8 mouse cellular contexts compared by ENCODE assay signal in genomic region chr5:124529191-124529651, GRCm38 (mm10). TPM values are rescaled to one million over a fixed set of nuclear protein-coding genes. Genes with fewer than 3 reads are reported as not detected.
DNase-seq lines count a peak whose midpoint lies in the region; ATAC-seq and TF ChIP-seq lines count a peak whose summit lies in the region.

No protein-coding gene starts in this region.

- peak overlapping the region; percentile 70 for H3K4me2 ChIP-seq in hindbrain, postnatal 0 days (ENCODE audit: low read depth, low read length)
- H3K4me2 ChIP-seq in lung, embryonic 14.5 days = peak overlapping the region; percentile 90

- 45% methylated on average over 8 of the region's 8 CpGs for WGBS in forebrain, embryonic 10.5 days
- WGBS in hindbrain, postnatal 0 days = 31% methylated on average over 8 of the region's 8 CpGs
- WGBS in lung, embryonic 14.5 days = 17% methylated on average over 8 of the region's 8 CpGs
- WGBS in cerebellum, adult 2 months = 45% methylated on average over 8 of the region's 8 CpGs

- no peaks in the 10 kb centered on the region for H3K9me3 ChIP-seq in forebrain, embryonic 10.5 days
- H3K9me3 ChIP-seq in hindbrain, postnatal 0 days (ENCODE audit: low read length) = no peaks in the 10 kb centered on the region
- no peaks in the 10 kb centered on the region for H3K9me3 ChIP-seq in lung, embryonic 14.5 days (ENCODE audit: low read depth, low read length)

- peak; percentile 23 to 55 for DNase-seq in adrenal gland, postnatal 36 days
- no peak for DNase-seq in forebrain, embryonic 10.5 days (ENCODE audit: extremely low spot score, low spot score)
- no peak for DNase-seq in hindbrain, postnatal 0 days (ENCODE audit: low spot score)
- peak; percentile 40 for DNase-seq in lung, embryonic 14.5 days
- no peak for DNase-seq in cerebellum, adult 2 months
- DNase-seq in thymus, postnatal 14 days = no peak
- DNase-seq in cerebellum, postnatal 10 days = no peak

- H3K9ac ChIP-seq in hindbrain, postnatal 0 days (replicated peaks; ENCODE audit: low read length) = no peak overlapping the region
- H3K9ac ChIP-seq in lung, embryonic 14.5 days = peak overlapping the region; percentile 24; the same call in 1 of the 2 replicates

- TF ChIP-seq POLR2A in cerebellum, adult 2 months (IDR thresholded peaks at IDR 0.05; ENCODE audit: borderline replicate concordance, insufficient read depth, low read length) = no peak

- TF ChIP-seq CTCF in hindbrain, postnatal 0 days (IDR thresholded peaks at IDR 0.05; ENCODE audit: low read depth) = no peak
- TF ChIP-seq CTCF in lung, embryonic 14.5 days (IDR thresholded peaks at IDR 0.05; ENCODE audit: low read depth) = no peak
- TF ChIP-seq CTCF in cerebellum, adult 2 months (IDR thresholded peaks at IDR 0.05; ENCODE audit: borderline replicate concordance, insufficient read depth, low read depth, low read length) = no peak

- peak overlapping the region; percentile 58 for H3K27ac ChIP-seq in forebrain, embryonic 10.5 days
- H3K27ac ChIP-seq in hindbrain, postnatal 0 days = peak overlapping the region; percentile 46; the same call in 1 of the 2 replicates
- H3K27ac ChIP-seq in lung, embryonic 14.5 days (ENCODE audit: low read depth) = peak overlapping the region; percentile 66; the same call in 1 of the 2 replicates
- no peak overlapping the region for H3K27ac ChIP-seq in cerebellum, adult 2 months (ENCODE audit: insufficient read depth, low read length)

- peaks cover 35% of the 10 kb centered on the region for H3K36me3 ChIP-seq in forebrain, embryonic 10.5 days (replicated peaks)
- no peaks in the 10 kb centered on the region for H3K36me3 ChIP-seq in hindbrain, postnatal 0 days (ENCODE audit: insufficient read depth, low read length)
- H3K36me3 ChIP-seq in lung, embryonic 14.5 days (ENCODE audit: insufficient read depth) = no peaks in the 10 kb centered on the region

- no peak for ATAC-seq in hindbrain, postnatal 0 days
- no peak for ATAC-seq in lung, embryonic 14.5 days (ENCODE audit: insufficient read depth)
- no peak for ATAC-seq in megakaryocyte-erythroid progenitor cell, adult 5-6 weeks (replicated peaks; ENCODE audit: low FRiP score, low TSS enrichment, poor library complexity, severe bottlenecking)

- peak overlapping the region; percentile 89 for H3K4me3 ChIP-seq in forebrain, embryonic 10.5 days
- 0 out of 2 replicates have a peak overlapping the region, but pooled peaks have one; percentile 2 for H3K4me3 ChIP-seq in hindbrain, postnatal 0 days (ENCODE audit: low read length)
- H3K4me3 ChIP-seq in lung, embryonic 14.5 days (ENCODE audit: low read depth, low read length) = peak overlapping the region; percentile 76
- H3K4me3 ChIP-seq in cerebellum, adult 2 months (replicated peaks; ENCODE audit: insufficient read depth, low read depth, low read length) = no peak overlapping the region

- no peaks in the 10 kb centered on the region for H3K27me3 ChIP-seq in forebrain, embryonic 10.5 days (ENCODE audit: poor library complexity, severe bottlenecking)
- no peaks in the 10 kb centered on the region for H3K27me3 ChIP-seq in hindbrain, postnatal 0 days (ENCODE audit: insufficient read depth, low read length)
- H3K27me3 ChIP-seq in lung, embryonic 14.5 days (ENCODE audit: insufficient read depth, low read length) = no peaks in the 10 kb centered on the region
- no peaks in the 10 kb centered on the region for H3K27me3 ChIP-seq in cerebellum, adult 2 months (ENCODE audit: control insufficient read depth, insufficient read depth, low read length)

- H3K4me1 ChIP-seq in forebrain, embryonic 10.5 days = peaks cover 50% of the 10 kb centered on the region
- H3K4me1 ChIP-seq in hindbrain, postnatal 0 days (ENCODE audit: insufficient read depth, low read length) = peaks cover 4% of the 10 kb centered on the region
- peaks cover 10% of the 10 kb centered on the region; the same call in 1 of the 2 replicates for H3K4me1 ChIP-seq in lung, embryonic 14.5 days (ENCODE audit: insufficient read depth)
- no peaks in the 10 kb centered on the region for H3K4me1 ChIP-seq in cerebellum, adult 2 months (ENCODE audit: control insufficient read depth, insufficient read depth, low read length)

RNA-seq across cellular contexts. Expression of gene Rilpl1, which starts 2.0 kb away (rescaled TPM):
- total RNA-seq in adrenal gland, postnatal 36 days (2021) = 10 to 100 TPM; 16.2 to 17.4 TPM
- 18.1 and 23.4 TPM in 2 replicates for polyA plus RNA-seq in forebrain, embryonic 10.5 days (2016; fragmentation: Nextera tagmentation; extraction: Ambion mirVana)
- 10.4 and 12.4 TPM in 2 replicates for total RNA-seq in hindbrain, postnatal 0 days (2014; rRNA removed)
- polyA plus RNA-seq in hindbrain, postnatal 0 days (2015; fragmentation: Nextera tagmentation; extraction: Ambion mirVana) = 13.3 and 13.5 TPM in 2 replicates
- 20.3 and 21.1 TPM in 2 replicates for polyA plus RNA-seq in lung, embryonic 14.5 days (2014; fragmentation: Nextera tagmentation; extraction: Ambion mirVana)
- 20.2 and 22.7 TPM in 2 replicates for polyA plus RNA-seq in cerebellum, adult 2 months (2012; rRNA removed)
- total RNA-seq in megakaryocyte-erythroid progenitor cell, adult 5-6 weeks (2014; fragmentation: Nextera tagmentation) = 2.4 TPM in 1 of 2 replicates, not detected in the other
- 2.2 and 6.6 TPM in 2 replicates for total RNA-seq in megakaryocyte-erythroid progenitor cell, adult 5-6 weeks (2017)

RNA-seq across cellular contexts. Expression of gene Tmed2, which starts 11.3 kb away (rescaled TPM):
- total RNA-seq in adrenal gland, postnatal 36 days (2021) = 100 to 1,000 TPM; 226 to 241 TPM
- polyA plus RNA-seq in forebrain, embryonic 10.5 days (2016; fragmentation: Nextera tagmentation; extraction: Ambion mirVana) = 474 and 480 TPM in 2 replicates
- total RNA-seq in hindbrain, postnatal 0 days (2014; rRNA removed) = 206 and 219 TPM in 2 replicates
- 329 and 332 TPM in 2 replicates for polyA plus RNA-seq in hindbrain, postnatal 0 days (2015; fragmentation: Nextera tagmentation; extraction: Ambion mirVana)
- polyA plus RNA-seq in lung, embryonic 14.5 days (2014; fragmentation: Nextera tagmentation; extraction: Ambion mirVana) = 588 and 646 TPM in 2 replicates
- 120 and 124 TPM in 2 replicates for polyA plus RNA-seq in cerebellum, adult 2 months (2012; rRNA removed)
- 300 and 349 TPM in 2 replicates for total RNA-seq in megakaryocyte-erythroid progenitor cell, adult 5-6 weeks (2014; fragmentation: Nextera tagmentation)
- 809 and 870 TPM in 2 replicates for total RNA-seq in megakaryocyte-erythroid progenitor cell, adult 5-6 weeks (2017)

RNA-seq across cellular contexts. Expression of gene Ddx55, which starts 23.4 kb away (rescaled TPM):
- total RNA-seq in adrenal gland, postnatal 36 days (2021) = 10 to 100 TPM; 11.8 to 13.2 TPM
- polyA plus RNA-seq in forebrain, embryonic 10.5 days (2016; fragmentation: Nextera tagmentation; extraction: Ambion mirVana) = 18.1 and 21.7 TPM in 2 replicates
- total RNA-seq in hindbrain, postnatal 0 days (2014; rRNA removed) = 14.7 and 15.5 TPM in 2 replicates
- polyA plus RNA-seq in hindbrain, postnatal 0 days (2015; fragmentation: Nextera tagmentation; extraction: Ambion mirVana) = 22.1 and 22.9 TPM in 2 replicates
- 12.7 and 14.1 TPM in 2 replicates for polyA plus RNA-seq in lung, embryonic 14.5 days (2014; fragmentation: Nextera tagmentation; extraction: Ambion mirVana)
- polyA plus RNA-seq in cerebellum, adult 2 months (2012; rRNA removed) = 37.9 and 41.6 TPM in 2 replicates
- total RNA-seq in megakaryocyte-erythroid progenitor cell, adult 5-6 weeks (2014; fragmentation: Nextera tagmentation) = 27.4 and 28.9 TPM in 2 replicates
- 24.3 and 27.6 TPM in 2 replicates for total RNA-seq in megakaryocyte-erythroid progenitor cell, adult 5-6 weeks (2017)

RNA-seq across cellular contexts. Expression of gene Snrnp35, which starts 46.3 kb away (rescaled TPM):
- total RNA-seq in adrenal gland, postnatal 36 days (2021) = 10 to 100 TPM; 19.4 to 20.5 TPM
- 35.8 and 37.2 TPM in 2 replicates for polyA plus RNA-seq in forebrain, embryonic 10.5 days (2016; fragmentation: Nextera tagmentation; extraction: Ambion mirVana)
- total RNA-seq in hindbrain, postnatal 0 days (2014; rRNA removed) = 4.0 and 17.2 TPM in 2 replicates
- polyA plus RNA-seq in hindbrain, postnatal 0 days (2015; fragmentation: Nextera tagmentation; extraction: Ambion mirVana) = 13.9 and 17.3 TPM in 2 replicates
- polyA plus RNA-seq in lung, embryonic 14.5 days (2014; fragmentation: Nextera tagmentation; extraction: Ambion mirVana) = 10.7 and 10.8 TPM in 2 replicates
- 12.3 and 13.1 TPM in 2 replicates for polyA plus RNA-seq in cerebellum, adult 2 months (2012; rRNA removed)
- total RNA-seq in megakaryocyte-erythroid progenitor cell, adult 5-6 weeks (2014; fragmentation: Nextera tagmentation) = 6.1 and 9.4 TPM in 2 replicates
- 3.2 and 11.1 TPM in 2 replicates for total RNA-seq in megakaryocyte-erythroid progenitor cell, adult 5-6 weeks (2017)

RNA-seq across cellular contexts. Expression of gene Eif2b1, which starts 49.7 kb away (rescaled TPM):
- total RNA-seq in adrenal gland, postnatal 36 days (2021) = 10 to 100 TPM; 43.6 to 55.3 TPM
- polyA plus RNA-seq in forebrain, embryonic 10.5 days (2016; fragmentation: Nextera tagmentation; extraction: Ambion mirVana) = 88.7 and 89.0 TPM in 2 replicates
- total RNA-seq in hindbrain, postnatal 0 days (2014; rRNA removed) = 29.0 and 31.7 TPM in 2 replicates
- polyA plus RNA-seq in hindbrain, postnatal 0 days (2015; fragmentation: Nextera tagmentation; extraction: Ambion mirVana) = 56.8 and 57.5 TPM in 2 replicates
- 78.0 and 81.6 TPM in 2 replicates for polyA plus RNA-seq in lung, embryonic 14.5 days (2014; fragmentation: Nextera tagmentation; extraction: Ambion mirVana)
- polyA plus RNA-seq in cerebellum, adult 2 months (2012; rRNA removed) = 36.7 and 38.4 TPM in 2 replicates
- total RNA-seq in megakaryocyte-erythroid progenitor cell, adult 5-6 weeks (2014; fragmentation: Nextera tagmentation) = 62.9 and 86.1 TPM in 2 replicates
- total RNA-seq in megakaryocyte-erythroid progenitor cell, adult 5-6 weeks (2017) = 56.2 and 57.5 TPM in 2 replicates

Comparison
In these comparisons a context has a peak if more than half of its experiments do, and no peak if none do; other contexts are left out.
1. DNase-seq: peak in adrenal gland, postnatal 36 days (2 of 2) and lung, embryonic 14.5 days (single experiment); none in forebrain, embryonic 10.5 days (single experiment), hindbrain, postnatal 0 days (single experiment), cerebellum, adult 2 months (0 of 2), thymus, postnatal 14 days (single experiment) and cerebellum, postnatal 10 days (0 of 2).